Mouse (Mus musculus): Measurements from ENCODE around the gene Cxcl12.

The Cxcl12 gene

GRCm38 (mm10) chr6:117175113-117175793 lies 6.9 kb downstream of the Cxcl12 start:
- no peak for DNase-seq (ENCODE audit: low spot score)

- no peak for DNase-seq (ENCODE audit: low spot score)
Measured at GRCm38 (mm10) chr6:117176406-117176805, 8.1 kb downstream of the Cxcl12 start.

GRCm38 (mm10) chr6:117180303-117180702 lies 12.0 kb downstream of the Cxcl12 start:
- no peak for DNase-seq (ENCODE audit: low spot score)

GRCm38 (mm10) chr6:117185381-117185780 lies 17.0 kb downstream of the Cxcl12 start:
- no peak for DNase-seq (ENCODE audit: low spot score)

GRCm38 (mm10) chr6:117190453-117190852 lies 22.1 kb downstream of the Cxcl12 start:
- DNase-seq (ENCODE audit: low spot score) = no peak

- no peak for DNase-seq (ENCODE audit: low spot score)
Measured at GRCm38 (mm10) chr6:117191741-117192140, 23.4 kb downstream of the Cxcl12 start.

GRCm38 (mm10) chr6:117192678-117193077 lies 24.3 kb downstream of the Cxcl12 start:
- no peak for DNase-seq (ENCODE audit: low spot score)

- no peak for DNase-seq (ENCODE audit: low spot score)
Measured at GRCm38 (mm10) chr6:117195270-117195669, 26.9 kb downstream of the Cxcl12 start.

- no peak for DNase-seq (ENCODE audit: low spot score)
Measured at GRCm38 (mm10) chr6:117198871-117199270, 30.5 kb downstream of the Cxcl12 start.

- no peak for DNase-seq (ENCODE audit: low spot score)
Measured at GRCm38 (mm10) chr6:117199718-117200117, 31.4 kb downstream of the Cxcl12 start.

- no peak for DNase-seq (ENCODE audit: low spot score)
Measured at GRCm38 (mm10) chr6:117200916-117201315, 32.6 kb downstream of the Cxcl12 start.

- DNase-seq (ENCODE audit: low spot score) = no peak
Measured at GRCm38 (mm10) chr6:117201396-117201795, 33.1 kb downstream of the Cxcl12 start.

GRCm38 (mm10) chr6:117201859-117202258 lies 33.5 kb downstream of the Cxcl12 start:
- DNase-seq (ENCODE audit: low spot score) = no peak

GRCm38 (mm10) chr6:117202856-117203400 lies 34.6 kb downstream of the Cxcl12 start:
- DNase-seq (ENCODE audit: low spot score) = no peak

- no peak for DNase-seq (ENCODE audit: low spot score)
Measured at GRCm38 (mm10) chr6:117204112-117204511, 35.8 kb downstream of the Cxcl12 start.

- no peak for DNase-seq (ENCODE audit: low spot score)
Measured at GRCm38 (mm10) chr6:117206834-117207233, 38.5 kb downstream of the Cxcl12 start.

- no peak for DNase-seq (ENCODE audit: low spot score)
Measured at GRCm38 (mm10) chr6:117207289-117207688, 39.0 kb downstream of the Cxcl12 start.

- no peak for DNase-seq (ENCODE audit: low spot score)
Measured at GRCm38 (mm10) chr6:117210086-117210485, 41.8 kb downstream of the Cxcl12 start.

- no peak for DNase-seq (ENCODE audit: low spot score)
Measured at GRCm38 (mm10) chr6:117210536-117210935, 42.2 kb downstream of the Cxcl12 start.

- no peak for DNase-seq (ENCODE audit: low spot score)
Measured at GRCm38 (mm10) chr6:117214506-117214905, 46.2 kb downstream of the Cxcl12 start.

GRCm38 (mm10) chr6:117218442-117219299 lies 50.3 kb downstream of the Cxcl12 start:
- DNase-seq (ENCODE audit: low spot score) = no peak

GRCm38 (mm10) chr6:117219300-117219680 lies 51.0 kb downstream of the Cxcl12 start:
- DNase-seq (ENCODE audit: low spot score) = no peak

GRCm38 (mm10) chr6:117219911-117220481 lies 51.7 kb downstream of the Cxcl12 start:
- DNase-seq (ENCODE audit: low spot score) = no peak

All from testis, postnatal 10 days (tissue).